Mouse (Mus musculus): ENCODE results near the gene Msmb.
A peak's percentile ranks its signal among the peaks of the same experiment; 100 is the strongest.
"Not testable (repeated sequence)": the region's sequence is repeated elsewhere in the genome, so short reads cannot be mapped to it uniquely, and the experiment has no call there.

The Msmb gene

DNA sequence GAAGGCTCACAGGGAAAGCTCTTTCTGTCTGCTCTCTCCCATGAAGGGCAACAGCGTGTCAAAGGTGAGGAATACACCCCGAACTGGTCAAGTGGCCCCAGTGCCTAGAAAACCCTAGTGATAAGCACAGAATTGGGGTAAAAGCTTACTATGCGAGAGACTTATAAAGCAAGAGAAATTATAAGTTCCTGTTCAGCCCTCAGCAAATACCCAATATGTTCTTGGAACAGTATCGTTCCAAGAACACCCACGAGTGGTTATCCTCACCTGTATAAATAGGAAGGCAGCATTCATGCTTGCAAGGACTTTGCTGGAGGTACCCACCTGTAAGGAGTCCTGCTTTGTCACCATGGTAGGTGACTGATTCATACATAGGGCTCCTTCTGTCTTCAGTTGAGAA, at the start of gene Msmb:
Gene Msmb, plus strand, starts transcription at position 301 of the 400 bp plus-strand sequence.
- no peak for DNase-seq

DNA sequence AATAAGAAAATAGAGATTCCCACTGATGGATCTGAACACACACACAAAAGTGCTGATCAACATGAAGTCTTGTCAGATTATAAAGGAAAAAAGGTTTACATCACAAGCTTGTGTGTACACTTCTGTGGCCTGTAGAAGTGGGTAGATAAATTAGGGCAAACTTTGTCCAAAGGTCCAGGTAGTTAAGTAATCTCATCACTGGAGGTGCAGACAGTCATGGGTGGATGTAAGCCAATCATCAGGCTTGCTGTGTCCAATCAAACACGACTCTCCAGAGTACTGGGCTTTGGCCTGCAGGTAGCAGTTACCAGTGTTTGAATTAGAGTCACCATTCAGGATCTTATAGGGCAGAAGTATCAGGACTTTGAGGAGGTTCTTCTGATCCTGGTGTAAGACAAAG, 48.8 kb upstream of the Msmb start:
- no peak for DNase-seq

DNA sequence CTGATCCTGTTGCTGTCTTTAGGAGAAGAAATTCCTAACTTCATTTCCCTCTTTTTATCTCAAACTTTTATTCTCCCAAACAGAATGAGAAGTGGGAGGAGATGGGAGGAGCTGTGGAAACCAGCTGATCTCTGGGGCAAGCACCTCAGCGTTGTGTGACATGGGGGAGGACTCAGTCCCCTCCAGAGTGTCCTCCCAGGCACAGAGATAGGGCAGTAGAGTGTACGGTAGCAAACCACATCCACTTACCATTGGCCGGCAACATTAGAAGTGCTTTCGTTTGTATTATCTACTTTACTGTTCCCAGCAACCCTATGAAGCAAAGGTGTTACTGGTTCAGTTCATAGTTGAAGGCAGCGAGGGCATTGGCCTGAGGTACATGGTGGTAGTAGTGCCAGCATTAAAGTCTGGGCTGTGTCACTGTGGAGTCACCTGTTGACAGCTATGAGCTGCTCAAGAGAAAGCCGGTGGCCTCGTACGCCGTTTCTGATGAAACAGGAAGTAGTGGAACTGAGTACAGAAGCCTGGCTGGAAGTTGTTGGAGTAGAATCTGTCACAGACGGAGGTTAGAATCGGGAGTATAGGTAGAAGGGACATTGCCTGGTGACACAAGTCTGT, 48.2 kb upstream of the Msmb start:
- DNase-seq, result no peak

DNA sequence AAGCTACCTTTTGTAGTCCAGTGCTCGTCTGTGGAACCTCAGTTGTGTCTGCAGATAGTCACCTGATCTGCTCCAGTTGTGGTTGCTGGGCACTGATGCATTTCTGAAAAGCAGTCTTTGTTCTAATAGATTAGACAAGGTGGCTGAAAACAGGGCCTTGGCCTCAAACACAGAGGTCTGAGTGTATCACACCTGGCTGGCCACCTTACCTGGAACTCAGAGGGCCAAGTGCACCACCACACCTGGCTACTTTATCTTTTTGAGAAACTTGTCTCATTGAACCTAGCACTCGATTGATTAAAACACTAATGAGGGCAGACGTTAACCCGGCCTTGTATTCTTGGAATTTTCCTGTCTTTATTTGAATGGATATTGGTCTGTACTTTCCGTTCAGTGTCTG, 46.2 kb upstream of the Msmb start:
- no peak for DNase-seq

DNA sequence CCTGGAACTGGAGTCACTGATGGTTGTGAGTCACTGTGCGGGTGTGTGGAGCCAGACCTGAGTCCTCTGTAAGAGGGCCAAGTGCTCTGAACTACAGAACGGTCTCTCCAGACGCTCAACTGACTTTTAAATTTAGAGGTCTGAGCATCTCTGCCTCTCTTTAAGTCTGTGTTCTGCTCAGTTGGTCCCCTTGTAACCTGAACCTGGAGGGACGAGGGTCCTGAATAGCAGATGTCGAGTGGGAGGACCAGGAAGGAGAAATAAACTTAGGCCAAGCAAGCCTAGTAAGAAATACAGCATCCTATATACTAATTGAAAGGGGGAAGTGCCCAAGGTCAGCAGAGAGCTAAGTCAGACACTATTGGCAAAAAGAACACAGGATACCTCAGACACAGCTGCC, 45.1 kb upstream of the Msmb start:
- DNase-seq, result no peak

DNA sequence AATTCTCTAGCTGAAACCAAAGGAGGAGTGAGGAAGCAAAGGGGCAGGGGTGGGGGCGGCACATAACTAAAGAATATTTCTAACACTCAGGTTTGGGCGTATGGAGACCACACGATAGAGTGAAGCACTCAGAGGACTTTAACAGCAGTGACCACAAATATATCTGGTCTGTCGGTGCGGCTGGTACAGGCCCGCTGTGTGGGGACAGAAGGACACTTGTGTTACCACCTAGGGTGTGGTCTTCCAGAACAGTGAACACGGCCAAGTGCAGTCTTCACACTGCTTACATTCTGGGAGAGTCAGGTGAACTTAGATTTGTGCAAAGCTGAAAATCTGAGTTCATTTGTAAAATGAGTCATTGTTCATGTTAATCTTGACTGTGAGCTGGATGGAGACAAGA, 44.1 kb upstream of the Msmb start:
- no peak for DNase-seq

DNA sequence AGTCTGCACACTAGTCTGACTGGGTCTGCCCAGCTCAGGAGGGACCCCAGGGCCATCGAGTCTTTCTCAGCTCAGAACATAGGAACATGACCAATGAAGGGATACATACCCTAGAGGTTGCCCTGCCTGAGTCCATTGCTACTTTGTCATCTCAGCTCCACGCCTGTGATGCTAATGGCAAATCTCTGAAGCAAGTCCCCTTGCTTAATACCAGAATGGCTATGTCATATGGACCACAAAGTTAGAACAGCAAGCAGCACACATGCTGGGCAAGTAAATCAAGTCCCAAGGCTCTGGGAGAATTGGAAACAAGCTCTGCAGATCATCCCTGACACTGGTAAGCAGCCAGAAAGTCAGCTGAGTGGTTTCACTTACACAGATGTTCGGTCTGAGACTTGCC, 42.9 kb upstream of the Msmb start:
- DNase-seq, result no peak

DNA sequence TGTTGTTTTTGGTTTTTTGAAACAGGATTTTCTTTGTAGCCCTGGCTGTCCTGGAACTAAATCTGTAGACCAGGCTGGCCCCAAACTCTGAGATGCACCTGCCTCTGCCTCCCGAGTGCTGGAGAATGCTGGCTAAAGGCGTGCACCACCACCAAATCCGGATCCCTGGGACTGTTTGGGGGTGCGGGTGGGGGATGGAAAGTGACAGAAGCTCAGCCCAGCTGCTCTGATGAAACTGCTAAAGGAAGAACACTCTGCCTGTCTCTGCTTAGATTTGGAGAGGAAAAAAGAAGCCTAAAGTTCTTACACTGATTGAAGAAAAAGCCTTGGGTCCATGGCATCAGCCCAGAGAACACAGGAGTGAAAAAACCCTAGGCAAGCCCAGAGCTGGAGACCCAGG, 38.3 kb upstream of the Msmb start:
- DNase-seq, result no peak

DNA sequence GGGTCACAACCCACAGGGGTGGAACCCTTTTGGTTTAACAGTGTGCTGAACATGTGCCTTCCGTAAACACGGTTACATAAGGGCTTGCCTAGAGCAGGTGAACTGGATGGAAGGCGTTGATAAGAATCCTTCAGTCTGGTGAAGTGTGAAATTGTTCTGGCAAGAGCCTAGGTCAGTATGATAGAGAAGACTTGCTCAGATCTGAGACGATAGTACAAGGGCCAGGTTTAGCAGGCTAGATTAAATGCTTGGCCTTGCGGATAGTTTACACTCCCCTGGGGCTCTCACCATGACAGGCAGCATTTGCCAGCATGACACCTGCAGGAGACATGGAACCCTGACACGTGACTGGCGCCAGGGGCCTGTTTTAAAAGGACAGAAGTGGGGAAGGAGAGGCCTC, 36.2 kb upstream of the Msmb start:
- no peak for DNase-seq

DNA sequence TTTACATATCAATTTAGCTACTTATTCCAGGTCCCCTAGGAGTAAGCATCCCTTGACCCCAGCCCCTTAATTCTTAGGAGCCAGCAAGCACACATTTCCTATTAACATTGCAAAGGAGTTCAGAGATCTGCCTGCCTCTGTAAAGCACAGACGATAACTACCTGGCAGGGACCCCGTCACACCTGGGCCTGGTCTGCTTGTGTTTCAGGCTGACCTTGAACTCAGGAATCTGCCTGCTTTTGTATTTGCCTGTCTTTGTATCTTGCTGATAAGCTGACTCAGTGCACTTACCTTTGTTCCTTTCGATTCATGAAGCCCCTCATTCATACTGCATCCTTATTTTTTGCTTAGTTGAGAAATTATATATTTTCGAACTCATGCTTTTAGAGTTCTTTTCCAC, 34.9 kb upstream of the Msmb start:
- DNase-seq, result no peak

DNA sequence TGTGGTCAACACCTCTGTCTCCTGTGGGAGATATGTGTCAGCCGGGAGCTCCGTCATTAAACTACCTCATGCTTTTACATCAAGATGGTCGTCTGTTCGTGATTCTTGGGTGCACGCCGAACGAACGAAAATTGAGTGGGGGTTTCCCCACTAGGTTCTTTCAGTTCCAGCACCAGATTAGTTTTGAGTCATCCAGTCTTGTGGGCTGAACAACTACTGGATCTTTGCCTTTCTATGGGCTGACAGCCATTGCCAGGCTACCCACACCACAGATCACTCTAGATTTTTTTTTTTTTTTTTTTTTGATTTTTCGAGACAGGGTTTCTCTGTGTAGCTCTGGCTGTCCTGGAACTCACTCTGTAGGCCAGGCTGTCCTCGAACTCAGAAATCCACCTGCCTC, 29.7 kb upstream of the Msmb start:
- not testable (repeated sequence) for DNase-seq

DNA sequence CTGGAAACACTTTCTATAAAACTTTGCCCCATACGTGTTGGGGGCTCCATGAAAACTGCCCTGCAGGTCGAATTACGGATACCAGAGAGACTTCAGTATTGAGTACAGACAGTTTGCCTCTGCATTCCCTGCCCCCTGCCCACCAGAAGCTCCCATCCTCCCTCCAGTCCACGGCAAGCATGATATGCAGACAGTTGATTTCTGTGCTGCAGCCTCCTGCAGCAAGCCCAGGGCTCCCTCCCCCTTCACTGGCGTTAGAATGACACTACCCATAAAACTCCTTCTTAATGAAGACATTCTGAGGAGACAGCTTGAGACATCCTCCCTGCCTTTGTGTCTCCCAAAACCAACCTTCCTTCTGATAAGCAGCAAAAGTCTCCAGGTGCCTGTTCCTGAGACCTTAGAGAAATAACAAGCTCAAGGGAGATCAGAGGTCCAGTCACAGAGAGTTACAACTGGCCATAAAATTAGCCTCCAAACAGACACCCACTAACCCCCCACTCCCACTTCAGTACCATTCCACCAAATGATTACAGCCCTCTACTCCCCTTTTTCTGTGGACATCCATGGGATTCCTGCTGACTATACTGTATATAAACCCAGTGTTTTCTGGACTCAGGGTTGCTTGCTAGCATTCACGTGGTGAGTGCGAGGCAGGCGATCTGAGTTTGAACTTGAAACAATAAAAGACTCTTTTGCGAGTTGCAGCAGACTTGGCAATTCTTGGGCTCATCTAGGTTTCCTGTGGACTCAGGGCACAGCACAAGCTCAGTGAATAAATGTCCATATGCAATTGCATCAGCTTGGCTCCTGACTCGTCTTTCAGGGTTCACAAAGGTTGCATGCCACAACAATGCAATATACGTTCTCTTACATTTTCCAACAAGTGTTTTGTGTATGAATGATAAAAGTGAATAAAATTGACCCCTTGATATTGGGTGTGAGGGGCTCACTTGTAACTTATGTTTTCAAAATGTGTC, 20.6 kb upstream of the Msmb start:
- no peak for DNase-seq

DNA sequence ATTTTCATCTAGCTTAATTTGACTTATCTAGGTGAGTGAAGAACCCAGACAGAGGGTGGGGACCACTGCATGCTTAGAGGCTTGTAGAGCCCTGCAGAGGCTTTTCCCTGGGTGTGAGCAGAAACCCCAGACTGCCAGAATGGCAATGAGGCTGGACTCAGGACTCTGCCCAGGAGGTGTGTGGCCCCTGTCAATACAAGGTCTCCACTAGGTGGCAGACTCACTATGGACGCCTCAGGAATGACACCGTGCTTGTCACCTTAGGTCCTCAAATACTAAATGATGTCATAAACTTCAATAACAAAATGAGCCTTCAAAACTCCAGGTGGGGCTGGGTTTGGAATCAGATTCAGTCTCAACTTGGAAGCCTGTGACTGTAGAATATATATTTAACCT, 19.9 kb upstream of the Msmb start:
- peak in 1 of 2 experiments; percentile 8 for DNase-seq

DNA sequence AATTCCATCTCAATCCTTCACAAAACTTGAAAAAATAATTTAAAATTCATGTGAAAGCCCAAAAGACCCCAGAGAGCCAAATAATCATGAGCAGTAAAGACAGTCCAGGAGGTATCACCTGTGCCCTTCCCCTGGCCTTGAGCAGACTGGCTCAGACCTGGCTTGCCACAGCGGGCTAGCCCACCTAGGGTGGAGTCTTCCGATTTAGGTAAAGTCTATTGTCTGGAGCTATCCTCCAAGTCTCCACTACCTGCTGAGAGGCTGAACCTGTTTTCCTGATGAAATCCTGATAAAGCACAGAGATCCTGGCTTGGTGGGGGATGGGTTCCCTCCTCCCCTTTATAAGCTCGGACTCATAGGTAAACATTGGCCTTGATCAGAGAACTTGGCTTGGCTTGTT, 17.6 kb upstream of the Msmb start:
- no peak for DNase-seq

DNA sequence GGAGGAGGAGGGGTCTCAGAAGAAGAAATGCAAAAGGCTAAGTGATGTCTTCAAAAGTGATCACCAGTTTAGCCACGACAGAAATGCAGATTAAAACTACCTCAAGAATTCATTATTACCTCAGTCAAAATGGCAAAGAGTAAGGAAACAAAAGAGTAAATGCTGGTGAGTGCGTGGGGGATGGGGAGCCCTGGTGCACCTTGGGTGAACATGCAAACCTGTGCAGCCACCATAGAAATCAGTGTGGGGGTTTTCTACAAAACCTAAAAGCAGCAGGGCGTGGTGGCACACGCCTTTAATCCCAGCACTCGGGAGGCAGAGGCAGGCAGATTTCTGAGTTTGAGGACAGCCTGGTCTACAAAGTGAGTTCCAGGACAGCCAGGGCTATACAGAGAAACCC, 16.6 kb upstream of the Msmb start:
- not testable (repeated sequence) for DNase-seq

DNA sequence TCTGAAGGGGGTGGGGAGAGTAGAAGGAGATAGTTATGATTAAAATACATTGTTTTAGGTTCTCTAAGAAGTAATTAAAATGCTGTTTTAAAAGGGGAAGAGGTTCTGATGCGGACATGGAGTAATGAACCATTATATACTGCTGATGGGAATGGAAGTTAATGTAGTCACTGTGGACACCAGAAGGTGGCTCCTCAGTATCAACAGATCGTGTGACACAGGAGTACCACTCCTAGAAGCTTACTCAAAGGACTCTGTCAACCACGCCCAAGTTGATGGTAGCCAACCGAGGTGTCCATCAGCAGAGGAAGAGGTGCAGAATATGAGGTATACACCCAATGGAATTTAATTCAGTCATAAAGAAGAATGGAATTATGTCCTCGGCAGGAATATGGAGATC, 13.4 kb upstream of the Msmb start:
- no peak for DNase-seq

DNA sequence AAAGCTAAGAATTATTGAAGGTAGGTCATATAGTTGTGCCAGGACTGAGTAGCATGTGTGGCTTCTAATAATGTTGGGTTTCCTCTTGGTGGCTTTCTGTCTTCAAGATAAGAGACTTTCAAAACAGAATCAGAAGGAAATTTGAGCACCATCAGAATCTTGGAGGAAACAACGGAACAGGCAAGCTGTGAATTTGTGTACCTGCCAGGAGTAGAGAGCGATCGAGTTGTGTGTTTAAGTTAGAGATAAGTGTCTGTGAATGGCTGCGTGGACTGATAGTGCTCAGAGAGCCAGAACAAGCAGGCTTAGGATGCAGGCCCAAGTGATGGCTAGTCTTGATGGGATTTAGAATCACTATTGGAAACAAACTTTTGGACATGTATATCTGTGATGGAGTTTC, 10.0 kb upstream of the Msmb start:
- DNase-seq, result no peak

DNA sequence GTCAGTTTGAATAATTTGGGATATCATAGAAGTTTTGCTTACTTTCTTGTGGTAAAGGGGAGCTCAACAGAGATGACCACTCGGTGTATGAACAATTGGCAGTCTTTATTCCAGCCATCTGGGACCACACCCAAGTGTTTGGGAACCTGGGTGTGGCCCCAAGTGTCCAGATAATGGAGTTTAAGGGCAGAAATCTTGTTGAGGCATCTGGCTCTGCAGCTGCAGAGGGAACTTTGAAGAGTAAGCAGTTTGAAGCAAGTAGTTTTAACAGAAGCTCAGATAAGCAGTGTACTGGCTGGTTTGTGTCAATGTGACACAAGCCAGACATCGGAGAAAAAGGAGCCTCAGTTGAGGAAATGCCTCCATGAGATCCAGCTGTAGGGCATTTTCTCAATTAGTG, 7.5 kb upstream of the Msmb start:
- no peak for DNase-seq

DNA sequence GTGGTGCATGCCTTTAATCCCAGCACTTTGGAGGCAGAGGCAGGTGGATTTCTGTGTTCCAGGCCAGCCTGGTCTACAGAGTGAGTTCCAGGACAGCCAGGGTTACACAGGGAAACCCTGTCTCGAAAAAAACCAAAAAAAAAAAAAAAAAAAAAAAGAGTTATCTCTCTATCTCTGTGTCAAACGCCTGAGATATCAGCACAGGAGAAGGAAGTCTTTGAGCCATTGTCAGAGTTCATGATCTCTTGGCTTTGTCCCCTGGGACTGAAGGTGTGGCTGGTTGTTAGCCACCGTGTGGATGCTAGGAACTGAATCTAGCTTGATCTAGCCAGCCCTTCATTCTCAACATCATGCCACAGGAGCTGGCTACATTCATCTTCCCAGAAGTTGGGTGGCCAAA, 5.4 kb upstream of the Msmb start:
- not testable (repeated sequence) for DNase-seq

DNA sequence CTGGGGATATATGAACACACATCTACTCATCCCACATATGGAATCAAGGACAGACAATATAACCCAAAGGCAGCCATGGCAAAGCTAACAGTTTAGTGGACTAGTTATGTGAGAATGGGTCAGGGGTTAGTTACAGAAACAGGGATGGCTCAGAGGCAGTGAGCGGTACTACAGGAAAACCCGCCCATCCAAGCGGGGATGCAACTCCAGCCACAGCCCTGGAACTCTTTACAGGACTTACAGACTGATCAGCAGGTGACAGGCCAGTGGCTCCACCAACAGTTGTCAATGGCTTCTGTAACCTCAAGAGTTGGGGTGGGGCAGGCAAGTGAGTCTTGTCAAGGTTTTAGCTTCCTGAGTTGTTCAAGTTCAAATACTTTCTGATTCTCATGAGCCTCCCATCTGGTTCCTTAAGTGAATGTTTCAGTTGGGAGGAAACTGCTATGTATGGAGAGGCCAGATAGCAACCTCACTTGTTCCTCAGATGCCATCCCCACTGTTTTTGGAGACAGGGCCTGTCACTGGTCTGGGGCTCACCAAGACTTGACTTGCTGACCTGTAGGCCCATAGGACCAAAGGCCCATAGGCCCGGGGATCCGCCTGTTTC, 1.4 kb upstream of the Msmb start:
- no peak for DNase-seq

DNA sequence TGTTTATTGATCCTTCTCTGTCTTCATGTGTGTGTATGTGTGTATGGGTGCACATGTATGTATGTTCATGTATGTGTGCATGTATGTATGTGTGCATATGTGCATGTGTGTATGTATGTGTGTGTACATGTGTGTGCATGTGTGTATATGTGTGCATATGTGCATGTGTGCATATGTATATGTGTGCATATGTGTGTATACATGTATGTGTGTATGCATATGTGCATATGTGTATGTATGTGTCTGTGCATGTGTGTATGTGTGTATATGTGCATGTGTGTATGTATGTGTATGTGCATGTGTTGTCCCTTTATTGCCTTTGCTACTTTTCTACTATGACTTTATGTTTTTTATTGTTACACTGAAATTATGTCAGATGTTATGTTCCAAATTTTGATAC, 2.9 kb downstream of the Msmb start:
- DNase-seq, result no peak

DNA sequence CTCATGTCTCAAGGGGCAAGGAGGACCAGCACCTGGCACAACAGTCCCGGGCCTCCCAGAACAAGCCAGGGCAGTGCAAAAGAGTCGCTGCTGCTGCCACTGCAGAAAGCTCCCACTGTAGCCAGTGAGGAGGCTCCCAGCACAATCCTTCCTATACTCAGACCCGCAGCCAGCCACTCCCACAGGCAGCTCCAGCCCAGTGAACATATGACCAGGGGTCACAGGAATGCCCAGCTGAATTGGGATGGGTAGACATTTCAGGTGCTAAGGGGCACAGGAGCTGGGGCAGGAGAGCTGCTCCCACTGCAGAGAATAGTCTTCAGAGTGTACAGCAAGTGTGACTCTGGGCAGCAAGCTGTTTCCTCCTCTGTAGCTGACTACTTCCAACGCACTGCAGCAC, 3.6 kb downstream of the Msmb start:
- DNase-seq, result no peak

DNA sequence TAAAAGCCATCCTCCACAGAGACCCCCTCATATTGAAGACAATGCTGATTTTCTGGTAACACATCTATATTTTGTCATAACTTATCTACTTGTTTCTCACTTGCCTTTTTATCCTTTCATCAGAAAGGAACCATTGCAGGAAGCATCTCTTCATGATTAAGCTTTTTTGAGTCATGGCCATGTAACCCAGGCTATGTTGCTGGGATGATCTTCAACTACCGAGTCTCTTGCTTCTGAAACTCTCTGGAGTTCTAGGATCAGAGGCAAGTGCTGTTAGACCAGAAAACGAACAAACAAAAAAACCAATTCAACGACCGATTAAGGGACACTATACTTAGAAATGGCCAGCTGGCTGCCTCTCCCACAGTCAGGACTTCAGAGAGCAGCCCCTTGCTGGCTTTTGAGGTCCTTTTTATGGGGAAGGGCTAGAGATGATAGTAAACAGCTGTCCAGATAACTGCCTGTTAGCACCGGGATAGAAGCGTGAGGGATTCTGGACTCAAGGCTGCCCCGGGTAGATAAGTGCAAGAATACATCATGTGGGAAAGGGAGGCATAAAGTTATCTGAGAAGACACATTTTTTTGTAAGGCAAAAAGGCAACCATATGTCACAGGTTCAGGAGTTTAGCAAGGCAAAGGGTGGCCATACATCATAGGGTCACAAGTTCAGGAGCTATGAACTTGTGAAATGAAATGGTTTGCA, 4.1 kb downstream of the Msmb start:
- no peak for DNase-seq

Data from cerebellum, postnatal 36 days (tissue).